Mouse (Mus musculus): ENCODE data around the gene Pef1.

- TF ChIP-seq POLR2A (IDR thresholded peaks at IDR 0.05; ENCODE audit: borderline replicate concordance, extremely low read depth, low read depth, low read length) (no peak), CTCF (IDR thresholded peaks at IDR 0.05; ENCODE audit: insufficient read depth, low read length) (no peak)
Measured at GRCm38 (mm10) chr4:130107065-130107443, 4.7 kb downstream of the Pef1 start.

Measured in lung, adult 2 months (tissue).